Mouse (Mus musculus) lung, postnatal 10 days (tissue): ENCODE results near the gene Tlr12.
A peak's percentile ranks its signal among the peaks of the same experiment; 100 is the strongest.
"Not testable (repeated sequence)": the region's sequence is repeated elsewhere in the genome, so short reads cannot be mapped to it uniquely, and the experiment has no call there.

Experiments
- DNase-seq: peaks from one replicate; pipeline ENCODE4 v3.0.0; 2021

The Tlr12 gene

DNA sequence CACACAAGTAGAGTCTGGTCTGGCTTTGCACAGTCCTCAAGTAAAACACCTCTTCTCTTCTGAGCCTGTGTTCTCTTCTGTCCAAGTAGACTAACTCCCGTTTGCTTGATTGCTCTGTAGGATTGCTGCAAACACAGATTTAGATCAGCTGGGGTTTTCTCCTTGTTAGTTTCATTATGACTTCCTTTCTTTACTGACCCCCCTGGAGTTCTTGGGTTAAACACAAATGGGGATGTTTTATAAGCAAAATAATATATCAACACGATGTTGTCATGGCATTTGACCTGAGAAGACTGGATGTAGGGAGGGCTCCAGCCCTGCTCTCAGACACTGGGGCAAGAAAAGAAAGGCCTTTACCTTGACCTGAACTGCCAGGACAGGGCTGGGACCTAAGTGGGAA, 544 bp upstream of the Tlr12 start:
- DNase-seq, result no peak

DNA sequence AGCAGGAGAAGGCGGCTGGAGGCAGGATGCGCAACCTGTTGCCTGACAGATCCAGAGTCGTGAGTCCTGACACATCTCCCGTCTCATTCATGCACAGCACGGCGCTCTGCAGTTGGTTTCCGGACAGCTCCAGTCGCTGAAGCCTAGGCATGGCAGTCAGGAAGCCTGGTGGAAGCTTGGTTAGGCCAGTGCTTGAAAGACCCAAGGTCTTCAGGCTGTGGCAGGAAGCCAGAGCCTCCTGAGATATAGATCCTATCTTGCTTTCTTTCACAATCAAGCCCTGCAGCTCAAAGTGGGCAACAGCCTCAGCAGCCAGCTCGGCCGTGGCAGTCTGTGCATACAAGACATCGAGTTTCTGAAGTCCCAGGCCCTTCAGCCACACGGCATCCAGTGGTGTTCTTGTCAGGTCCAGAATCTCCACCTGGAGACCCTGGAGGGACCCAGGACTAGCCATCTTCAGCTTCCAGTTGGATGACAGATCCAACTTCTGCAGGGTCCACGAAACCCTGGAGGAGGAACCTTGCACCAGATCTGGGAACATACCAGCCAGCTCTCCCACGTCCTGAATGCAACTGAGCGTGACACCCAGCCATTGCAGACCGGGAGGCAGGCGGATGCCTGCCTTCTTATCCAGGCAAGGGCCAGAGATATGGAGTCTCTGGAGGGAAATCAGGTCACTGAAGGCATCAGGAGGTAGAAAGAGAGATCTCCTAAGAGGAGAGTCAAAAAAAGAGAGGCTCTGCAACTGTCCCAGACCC, 877 bp downstream of the Tlr12 start:
- no peak for DNase-seq

DNA sequence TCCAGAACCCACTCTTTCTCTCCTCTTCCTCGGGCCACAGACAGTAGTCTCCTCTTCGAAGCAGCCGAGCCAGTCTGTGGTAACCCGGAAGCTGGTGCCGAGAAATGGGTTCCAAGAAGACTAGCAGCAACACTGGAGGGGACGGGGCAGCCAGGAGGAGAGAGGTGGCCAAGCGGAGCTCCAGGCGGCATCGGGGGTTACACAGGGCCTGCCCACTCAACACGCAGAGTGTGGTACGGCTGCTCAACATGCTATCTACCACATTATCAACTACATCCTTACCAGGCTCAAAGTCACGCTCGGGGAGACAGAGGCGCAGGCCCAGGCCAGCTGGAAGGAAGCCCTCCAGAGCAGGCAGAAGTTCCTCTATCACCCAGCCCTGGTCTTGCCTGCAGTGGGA, 2.7 kb downstream of the Tlr12 start:
- DNase-seq, result no peak

DNA sequence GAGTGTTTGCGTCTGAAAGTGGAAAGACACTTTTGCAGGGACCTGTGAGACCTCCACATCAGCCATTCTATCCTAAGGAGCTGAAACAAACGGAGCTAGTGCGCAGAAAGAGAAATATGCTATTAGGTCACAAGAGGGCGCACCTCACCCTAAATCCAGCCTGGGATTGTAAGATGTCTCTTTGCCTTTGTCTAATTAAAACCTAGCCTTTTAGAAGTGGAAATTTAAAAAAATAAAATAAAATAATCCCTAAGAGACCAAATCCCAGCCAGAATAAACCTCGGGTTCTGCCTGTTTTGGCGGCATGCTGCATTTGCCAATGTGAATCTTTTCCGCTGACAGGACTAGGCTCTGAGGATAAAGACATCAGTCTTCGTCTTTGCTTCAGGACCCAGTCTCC, 5.1 kb downstream of the Tlr12 start:
- DNase-seq, result peak; percentile 59

DNA sequence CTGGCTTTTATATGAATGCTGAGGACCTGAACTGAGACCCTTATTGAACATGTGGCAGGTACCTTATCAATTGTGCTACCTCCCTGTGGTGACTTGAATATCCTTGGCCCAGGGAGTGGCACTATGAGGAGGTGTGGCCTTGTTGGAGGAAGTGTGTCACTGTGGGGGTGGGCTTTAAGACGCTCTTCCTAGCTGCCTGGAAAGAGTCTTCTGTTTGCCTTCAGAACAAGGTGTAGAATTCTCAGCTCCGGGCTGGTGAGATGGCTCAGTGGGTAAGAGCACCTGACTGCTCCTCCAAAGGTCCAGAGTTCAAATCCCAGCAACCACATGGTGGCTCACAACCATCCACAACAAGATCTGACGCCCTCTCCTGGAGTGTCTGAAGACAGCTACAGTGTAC, 6.7 kb downstream of the Tlr12 start:
- not testable (repeated sequence) for DNase-seq

DNA sequence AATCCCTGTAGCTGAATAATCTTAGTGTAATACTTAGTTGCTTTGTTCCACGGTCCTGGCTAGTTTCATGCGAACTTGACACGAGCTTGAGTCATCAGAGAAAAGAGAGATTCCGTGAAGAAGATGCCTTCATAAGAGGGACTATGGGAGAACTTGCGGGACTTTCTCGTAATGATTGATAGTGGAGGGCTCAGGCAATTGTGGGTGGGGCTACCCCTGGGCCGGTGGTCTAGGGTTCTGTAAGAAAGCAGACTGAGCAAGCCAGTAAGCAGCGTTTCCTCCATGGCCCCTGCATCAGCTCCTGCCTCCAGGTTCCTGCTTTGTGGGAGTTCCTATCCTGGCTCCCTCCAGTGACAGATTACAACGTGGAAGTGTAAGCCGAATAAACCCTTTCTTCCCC, 7.7 kb downstream of the Tlr12 start:
- no peak for DNase-seq

DNA sequence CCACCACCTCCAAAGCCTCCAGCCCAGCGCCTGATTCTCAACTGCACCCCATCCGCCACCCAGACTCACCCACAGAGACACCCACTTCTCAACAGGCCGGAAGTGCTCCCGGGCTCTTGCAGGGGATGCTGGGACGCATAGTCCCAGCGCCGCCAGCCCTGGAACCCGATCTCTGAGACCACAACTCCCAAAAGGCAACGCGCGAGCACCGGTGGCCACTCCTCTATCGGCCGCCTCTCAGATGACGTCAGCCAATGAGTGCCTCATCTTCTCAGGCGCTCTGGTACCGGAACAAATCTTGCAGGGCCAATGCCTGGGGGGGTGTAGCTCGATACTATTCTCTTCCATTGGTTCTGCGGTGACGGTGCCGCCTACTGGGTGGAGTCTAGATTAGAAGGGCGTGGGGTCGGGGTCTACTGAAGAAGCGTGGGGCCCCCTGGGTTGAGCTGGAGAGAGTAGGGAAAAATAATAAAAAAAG, 8.5 kb downstream of the Tlr12 start, which contains the start of gene Zscan20:
TSS of gene Zscan20 (minus strand) at position 174 of the 478 bp plus-strand sequence.
- peak; percentile 98 for DNase-seq

DNA sequence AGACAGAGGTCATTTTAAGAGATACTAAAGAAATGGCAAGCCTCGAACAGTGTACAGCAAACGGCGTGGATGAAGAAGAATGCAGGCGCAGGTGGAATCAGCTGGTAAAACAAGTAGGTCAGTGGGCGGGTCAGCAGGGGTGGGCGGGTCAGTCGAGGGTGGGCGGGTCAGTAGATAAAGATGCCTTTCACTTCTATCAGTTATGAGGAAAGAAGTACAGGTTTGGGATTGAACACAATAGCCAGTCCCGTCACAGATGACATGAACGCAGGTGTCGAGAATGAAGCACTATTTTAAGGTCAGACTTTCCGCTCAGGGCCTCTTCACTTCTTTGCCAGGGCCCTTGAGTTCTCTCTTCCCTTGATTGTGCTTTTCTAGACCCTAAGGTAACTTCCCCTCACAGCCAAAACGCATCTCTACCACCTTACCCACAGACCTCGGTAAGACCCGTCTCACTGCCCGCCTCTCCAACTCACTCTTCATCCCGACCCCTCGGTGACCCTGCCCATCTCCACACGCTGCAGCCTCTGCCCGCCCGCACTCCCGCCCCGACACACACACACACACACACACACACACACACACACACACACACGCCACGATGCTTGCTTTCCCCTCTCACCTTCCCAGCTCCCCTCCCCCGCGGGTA, 9.0 kb downstream of the Tlr12 start:
- DNase-seq, result no peak

DNA sequence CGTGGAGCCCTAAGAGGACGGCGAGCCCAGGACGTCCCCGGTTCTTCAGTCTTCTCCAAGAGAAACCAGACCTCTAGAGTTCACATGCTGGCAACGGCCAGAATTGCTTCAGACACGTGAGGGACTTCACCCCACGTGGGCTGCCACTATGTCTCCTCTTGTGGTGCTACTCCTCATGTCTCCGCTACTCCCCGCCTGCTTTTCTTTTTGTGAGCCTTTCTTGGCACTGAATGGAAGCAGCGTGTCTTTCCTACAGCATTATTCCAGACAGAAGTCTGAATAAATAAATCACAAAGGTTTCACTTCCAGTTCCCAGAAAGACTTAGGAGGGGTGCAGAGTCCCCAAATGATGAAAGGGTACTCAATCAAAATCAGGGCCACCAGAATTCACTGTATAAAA, 10.8 kb downstream of the Tlr12 start:
- DNase-seq, result no peak

DNA sequence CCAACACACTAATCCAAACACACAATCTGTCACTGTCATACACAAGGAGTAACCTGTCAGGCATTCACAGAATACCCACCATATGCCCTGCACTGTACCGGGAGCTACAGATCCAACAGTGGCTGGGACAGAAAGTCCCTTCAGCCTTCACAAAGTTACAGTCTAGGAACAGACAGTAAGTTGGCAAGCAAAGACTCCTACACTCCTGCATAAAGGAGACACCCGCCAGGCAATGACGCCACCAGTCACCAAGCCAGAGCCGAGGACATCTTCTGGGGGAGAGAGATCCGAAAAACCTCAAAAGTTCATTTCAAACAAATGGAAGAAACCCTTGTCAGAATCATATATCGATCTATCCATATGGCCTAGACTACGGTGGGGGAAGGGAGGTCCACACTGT, 11.8 kb downstream of the Tlr12 start:
- no peak for DNase-seq

DNA sequence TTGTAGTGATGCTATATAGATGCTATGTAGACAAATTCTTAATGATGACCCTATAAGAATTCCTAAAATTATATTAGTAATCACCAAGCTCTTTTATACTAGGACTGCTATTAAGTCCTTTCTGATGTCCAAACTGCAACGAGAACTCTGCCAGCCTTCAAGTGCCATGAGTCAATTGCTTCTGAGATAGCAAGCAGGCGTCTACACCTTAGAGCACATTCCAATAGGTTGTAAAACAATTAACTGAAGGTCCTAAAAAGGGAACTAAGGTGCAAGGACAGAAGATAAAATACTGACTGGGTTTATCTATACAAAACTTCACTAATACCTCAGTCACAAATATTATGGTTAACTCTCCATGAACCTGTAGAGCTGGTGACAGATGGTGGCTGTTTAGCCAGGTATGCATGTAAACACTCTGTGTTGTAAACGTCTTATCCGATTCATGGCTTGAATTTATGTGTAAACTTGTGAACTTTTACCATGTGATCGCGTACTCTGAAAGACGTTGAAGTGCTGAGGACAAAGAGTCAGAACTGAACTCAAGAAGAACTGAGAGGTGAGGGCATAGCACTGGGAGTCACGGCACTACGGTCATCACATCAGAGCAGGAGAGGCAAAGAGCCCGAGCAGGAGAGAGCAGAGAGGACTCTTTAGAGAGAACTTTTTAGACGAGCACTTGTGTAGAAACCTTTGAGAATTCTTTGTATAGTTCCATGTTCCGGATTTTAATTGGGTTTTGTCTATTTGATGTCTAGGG, 20.4 kb downstream of the Tlr12 start:
- no peak for DNase-seq

DNA sequence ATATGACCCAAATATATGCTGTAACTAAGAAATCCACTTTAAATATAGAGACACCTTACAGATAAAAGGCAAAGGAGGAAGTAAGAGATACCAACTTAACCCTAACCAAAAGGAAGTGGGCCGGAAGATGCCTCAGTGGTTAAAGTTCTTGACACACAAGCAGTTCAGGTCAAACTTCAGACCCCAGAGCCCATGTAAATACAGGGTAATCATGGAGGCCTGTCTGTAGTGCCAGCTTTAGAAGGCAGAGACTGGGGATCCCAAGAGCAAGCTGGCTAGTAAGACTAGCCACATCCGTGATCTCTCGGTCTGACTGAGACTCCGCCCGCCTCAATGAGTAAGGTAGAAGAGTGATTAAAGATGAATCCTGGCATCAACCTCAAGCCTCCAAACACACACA, 24.4 kb downstream of the Tlr12 start:
- no peak for DNase-seq

DNA sequence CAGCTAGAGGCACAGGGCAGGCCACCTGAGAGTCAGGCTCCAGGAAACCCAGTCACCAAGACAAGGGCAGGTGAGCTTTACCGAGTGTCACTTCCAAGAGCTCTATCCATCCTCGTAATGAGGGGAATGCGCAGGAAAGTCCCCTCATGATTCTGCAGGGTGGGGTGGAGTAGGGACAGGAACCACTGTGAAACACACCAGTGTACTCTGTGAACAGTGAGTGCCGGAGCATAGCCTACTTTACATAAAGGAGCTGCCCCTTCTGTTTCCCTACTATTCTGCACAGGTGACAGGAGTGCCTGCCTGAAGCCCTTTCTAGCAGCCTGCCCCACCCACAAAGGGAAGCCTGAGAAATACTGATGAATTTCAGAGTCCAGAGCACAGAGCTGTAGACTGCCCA, 25.1 kb downstream of the Tlr12 start:
- no peak for DNase-seq

DNA sequence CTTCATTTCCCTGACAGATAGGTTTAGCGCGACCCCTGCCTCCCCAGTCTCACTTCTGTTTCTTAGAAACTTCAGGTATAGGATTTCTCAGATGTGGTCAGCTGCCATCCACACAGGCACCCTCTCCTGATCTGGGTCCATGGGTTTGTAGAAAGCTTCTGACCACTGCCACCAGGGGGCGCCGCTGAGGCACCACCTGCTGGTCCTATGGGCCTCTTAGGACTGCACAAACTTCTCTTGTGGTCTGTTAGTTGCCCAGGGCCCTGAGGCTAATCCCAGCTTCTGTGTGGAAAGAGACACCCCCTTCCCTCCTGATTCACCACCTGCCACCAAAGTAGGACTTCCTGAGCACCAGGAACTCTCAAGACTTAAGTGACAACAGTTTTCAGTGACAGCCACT, 39.2 kb downstream of the Tlr12 start:
- DNase-seq, result peak; percentile 25

DNA sequence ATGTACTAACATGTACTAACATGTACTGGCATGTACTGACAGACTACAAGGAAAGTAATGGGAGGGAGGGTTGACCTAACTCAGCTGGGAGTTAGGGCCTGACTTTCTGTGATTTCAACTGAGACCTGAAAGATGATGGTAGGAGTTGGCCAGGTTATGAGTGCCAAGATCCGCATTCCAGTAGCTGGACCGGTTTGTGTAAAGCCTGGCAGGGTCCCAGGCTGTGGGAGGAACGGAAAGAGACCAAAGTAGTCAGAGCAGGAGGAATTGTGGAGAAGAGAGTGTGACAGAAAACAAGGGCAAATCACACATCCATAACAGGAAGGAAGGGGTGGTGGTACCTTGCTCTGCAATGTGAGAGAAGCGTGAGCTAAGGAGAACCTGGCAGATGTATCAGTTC, 42.6 kb downstream of the Tlr12 start:
- peak; percentile 34 for DNase-seq
